Mouse (Mus musculus) right cerebral cortex, postnatal 10 days (tissue): ENCODE results near the gene Nr1h4.
A peak's percentile ranks its signal among the peaks of the same experiment; 100 is the strongest.

ENCODE experiments used
- DNase-seq, 2 experiments: peaks; one replicate each; pipeline ENCODE4 v3.0.0; 2021; ENCODE audit warnings: low spot score in 2 of 2

Gene Nr1h4

DNA sequence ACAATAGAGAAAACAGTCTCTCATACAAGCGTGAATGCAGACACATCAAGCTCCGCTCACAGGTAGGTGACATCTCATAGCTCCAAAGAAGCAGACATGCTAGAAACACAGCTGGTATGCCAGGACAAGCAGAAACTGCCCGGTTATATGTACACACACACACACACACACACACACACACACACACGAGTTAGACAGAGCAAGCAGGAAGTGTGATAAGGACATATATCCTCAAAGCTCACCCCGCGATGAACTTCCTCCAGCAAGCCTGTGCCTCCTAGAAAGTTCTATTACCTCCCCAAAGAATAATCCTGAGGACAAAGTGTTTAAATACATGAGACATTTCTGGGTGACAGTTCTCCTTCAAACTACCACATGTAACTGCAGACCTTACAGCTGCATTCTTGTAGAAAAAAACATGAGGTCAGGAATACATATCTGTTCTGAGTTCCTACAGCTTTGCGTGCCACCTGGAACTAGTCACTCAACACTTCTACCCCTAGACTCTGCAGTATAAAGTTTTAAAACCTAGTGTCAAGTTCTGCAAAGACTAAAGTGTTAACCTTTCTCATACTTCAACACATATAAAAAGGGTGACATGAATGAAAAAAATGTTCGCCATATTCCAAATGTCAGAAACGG, 11.5 kb downstream of the Nr1h4 start:
- DNase-seq, result no peak

DNA sequence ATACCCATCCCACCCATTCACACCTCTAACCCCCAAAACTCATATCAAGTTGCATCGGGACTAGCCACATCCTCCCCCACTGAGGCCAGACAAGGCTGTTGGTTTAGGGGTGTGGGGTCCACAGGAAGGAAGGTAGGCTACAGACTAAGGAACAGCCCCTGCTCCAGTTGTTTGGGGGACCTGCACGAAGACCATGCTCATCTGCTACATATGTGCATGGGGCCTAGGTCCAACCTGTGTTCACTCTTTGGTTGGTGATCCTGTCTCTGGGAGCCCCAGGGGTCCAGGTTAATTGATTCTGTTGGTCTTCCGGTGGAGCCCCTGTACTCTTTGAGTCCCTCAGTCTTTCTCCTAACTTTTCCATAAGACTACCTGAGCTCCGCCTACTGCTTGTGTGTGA, 13.0 kb downstream of the Nr1h4 start:
- no peak for DNase-seq

DNA sequence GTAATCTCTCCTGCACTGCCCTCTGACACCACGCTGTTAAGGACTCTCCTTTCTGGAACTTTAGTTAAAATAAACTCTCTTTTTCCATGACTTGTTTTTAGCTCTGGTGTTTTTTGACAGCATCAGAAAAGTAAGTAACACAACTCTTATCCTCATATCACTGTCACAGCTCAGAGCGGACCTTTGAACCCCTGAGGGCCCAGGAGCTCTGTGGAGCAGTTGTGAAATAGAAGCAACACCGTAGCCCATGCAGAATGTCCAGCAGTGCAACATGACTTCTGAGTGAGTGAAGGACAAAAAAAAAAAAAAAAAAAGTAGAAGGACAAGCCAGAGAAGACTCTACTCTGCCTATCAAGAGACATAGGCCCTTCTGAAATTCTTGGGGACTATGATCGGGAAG, 14.2 kb downstream of the Nr1h4 start:
- no peak for DNase-seq

GRCm38 (mm10) chr10:89518365-89518764, 15.0 kb downstream of the Nr1h4 start:
- no peak for DNase-seq

DNA sequence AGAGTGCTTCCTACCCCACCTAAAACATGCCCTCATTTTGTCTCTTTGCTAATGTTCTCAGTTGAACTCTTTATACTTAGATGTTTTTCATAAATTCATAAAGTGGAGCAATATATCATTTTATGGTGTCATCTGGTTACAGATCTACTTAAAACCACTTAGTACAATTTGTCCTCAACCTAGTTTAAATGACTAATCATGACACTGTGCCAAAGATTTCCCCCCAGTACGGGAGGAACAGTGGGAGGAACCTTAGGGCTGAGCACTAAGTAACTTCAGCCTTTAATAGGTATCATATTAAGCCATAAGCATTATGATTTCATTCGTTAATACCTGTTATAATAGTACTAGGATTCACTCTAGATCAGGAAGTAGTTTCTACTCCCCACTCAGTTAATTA, 17.6 kb downstream of the Nr1h4 start:
- no peak for DNase-seq

- DNase-seq, result no peak
These were observed 20.8 kb downstream of the Nr1h4 start for GRCm38 (mm10) chr10:89512562-89512961.

DNA sequence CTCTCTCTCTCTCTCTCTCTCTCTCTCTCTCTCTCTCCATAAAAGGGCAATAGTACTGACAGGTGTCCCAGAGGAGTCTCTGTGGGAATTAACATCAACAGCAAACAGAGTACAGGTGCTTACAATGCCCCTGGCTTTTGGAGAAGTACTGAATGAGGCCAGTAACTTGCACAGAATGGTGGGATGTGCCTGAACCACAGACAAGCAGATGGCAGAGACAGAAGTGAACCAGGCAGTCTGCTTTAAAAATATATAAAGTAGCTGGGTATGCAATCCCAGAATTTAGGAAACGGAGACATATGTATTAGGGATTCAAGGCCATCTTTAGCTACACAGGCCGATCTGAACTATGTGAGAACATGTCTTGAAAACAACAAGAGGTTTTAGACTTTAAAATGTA, 22.8 kb downstream of the Nr1h4 start:
- DNase-seq, result peak; percentile 35 to 61

- no peak for DNase-seq
These were observed 24.8 kb downstream of the Nr1h4 start for GRCm38 (mm10) chr10:89508567-89508966.

- no peak for DNase-seq
These were observed 26.9 kb downstream of the Nr1h4 start for GRCm38 (mm10) chr10:89506479-89506878.

- DNase-seq, result no peak
These were observed 27.8 kb downstream of the Nr1h4 start for GRCm38 (mm10) chr10:89505592-89505955.

- no peak for DNase-seq
These were observed 28.3 kb downstream of the Nr1h4 start for GRCm38 (mm10) chr10:89504952-89505591.

DNA sequence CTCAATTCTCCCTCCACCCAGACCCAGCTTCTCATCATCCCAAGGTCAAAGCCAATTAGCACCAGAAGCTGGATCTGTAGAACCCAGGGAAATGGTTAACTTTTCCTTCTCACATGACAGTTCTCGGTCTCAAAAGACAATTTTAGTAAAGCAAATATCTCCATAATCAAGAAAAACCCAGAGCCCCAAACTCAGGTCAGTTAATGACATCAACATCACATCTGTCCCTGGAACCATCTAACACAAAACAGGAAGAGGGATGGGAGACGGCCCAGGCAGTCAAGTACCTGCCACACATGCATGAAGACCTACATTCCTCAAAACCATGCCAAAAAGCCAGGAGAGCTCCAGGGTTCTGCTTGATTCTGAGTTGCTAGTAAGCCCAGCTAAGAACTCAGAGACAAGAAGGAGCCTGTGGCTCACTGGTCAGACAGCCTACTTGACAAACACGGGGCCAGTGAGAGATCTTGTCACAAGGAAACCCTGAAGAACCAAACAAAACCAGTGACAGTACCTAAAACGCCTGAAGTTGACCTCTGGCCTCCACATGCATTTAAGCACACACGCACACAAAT, 30.3 kb downstream of the Nr1h4 start:
- DNase-seq, result no peak

DNA sequence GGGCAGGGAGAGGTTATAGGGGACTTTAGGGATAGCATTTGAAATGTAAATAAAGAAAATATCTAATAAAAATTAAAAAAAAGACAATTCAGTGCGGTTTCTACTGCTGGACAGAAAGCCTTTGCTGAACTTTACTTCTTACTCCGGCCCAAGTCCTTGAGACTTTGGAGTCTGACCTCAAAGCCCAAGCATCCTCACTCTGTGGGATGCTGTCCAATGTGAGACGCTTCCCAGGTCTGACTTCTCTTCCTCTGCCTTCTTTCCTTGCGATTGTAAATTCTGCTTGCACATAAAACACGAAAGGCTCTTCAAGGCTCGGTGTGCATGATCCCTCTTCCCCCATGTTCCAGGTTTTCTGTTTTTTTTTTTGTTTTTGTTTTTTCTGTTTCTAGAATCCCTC, 31.5 kb downstream of the Nr1h4 start:
- no peak for DNase-seq

DNA sequence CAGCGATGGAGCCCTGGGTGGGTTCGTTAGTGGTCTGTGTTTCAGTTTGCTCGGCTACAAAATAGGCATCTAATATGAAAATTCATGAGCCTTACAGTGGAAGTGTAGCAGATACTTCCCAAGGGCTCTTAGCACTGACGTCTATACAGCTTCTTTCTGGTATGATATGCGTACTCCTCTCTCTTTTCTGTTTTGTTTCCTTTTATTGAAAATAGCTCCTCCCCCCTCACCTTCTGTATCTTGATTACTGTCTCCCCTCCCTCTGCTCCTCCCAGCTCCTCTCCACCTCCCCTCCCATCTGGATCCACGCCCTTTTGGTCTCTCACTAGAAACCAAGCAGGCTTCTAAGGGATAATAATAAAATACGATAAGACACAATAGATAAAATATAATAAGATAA, 37.8 kb downstream of the Nr1h4 start:
- no peak for DNase-seq

DNA sequence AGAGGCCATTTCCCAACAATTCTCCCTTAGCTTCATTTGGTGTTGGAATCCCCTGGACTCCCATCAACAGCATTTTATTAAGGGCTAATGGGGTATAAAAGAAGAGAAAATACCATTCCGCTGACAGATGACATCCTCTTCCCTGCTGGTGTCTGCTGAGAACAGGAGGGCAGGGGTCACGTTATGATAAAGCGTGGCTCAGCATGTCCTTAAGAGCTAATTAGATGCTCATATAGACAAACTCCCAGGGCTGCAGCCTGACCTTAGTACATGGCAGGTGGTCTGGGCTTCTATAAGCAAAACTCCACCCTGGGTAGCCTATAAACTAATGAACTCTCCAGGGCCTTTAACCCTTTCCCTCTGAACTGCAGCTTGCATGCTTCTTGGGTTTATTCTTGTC, 42.1 kb downstream of the Nr1h4 start:
- no peak for DNase-seq

DNA sequence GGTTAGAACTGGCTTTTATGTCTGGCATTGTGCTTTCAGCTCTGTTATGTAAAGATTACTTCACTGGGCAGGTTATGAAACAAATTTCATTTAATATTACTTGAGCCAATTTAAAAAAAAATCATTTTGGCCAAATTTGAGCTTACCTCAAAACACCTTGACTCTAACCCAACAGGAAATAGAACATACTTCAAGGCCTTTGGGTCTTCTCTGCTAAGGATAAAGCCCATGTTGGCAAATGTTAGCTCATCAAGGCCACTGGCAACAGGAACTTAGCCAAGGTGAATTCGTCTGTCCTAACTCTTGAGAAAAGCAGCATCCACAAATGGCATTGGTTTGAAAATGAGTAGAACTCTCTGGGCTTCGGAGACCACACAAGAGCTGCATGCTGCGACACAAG, 43.1 kb downstream of the Nr1h4 start:
- DNase-seq, result no peak

GRCm38 (mm10) chr10:89489459-89489858, 43.9 kb downstream of the Nr1h4 start:
- no peak for DNase-seq

DNA sequence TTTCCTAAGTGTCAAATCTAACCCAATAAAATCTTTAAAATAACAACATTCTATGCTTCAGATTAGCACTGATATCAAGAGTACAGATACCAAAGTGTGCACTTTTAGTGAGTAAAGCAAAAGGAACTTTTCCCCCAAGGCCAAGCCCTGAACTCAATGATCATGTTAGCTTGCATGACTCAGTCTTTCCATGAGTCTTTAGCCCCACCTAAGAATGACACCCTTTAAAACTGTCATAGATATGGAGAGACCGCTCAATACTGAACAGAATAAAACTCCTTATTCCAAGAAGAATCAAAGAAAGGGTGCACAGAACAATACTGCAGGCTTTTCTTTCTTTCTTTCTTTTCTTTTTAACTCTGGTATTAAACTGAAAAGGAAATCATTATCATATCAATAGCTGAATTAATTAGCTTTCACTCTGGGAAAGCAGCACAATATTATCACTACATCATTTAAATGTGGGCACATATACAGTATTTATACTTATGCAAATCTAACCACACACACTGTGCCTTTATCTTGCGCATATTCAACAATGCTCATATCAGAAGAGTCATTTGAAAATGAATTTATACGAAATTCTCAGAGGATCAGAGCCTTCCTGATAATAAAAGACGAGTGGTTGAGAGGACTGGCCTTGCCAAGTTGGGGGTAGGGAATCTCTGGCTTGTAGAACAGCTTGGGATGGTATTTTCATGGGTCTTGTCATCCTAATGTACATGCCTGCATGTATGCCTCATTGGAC, 46.2 kb downstream of the Nr1h4 start:
- no peak for DNase-seq

DNA sequence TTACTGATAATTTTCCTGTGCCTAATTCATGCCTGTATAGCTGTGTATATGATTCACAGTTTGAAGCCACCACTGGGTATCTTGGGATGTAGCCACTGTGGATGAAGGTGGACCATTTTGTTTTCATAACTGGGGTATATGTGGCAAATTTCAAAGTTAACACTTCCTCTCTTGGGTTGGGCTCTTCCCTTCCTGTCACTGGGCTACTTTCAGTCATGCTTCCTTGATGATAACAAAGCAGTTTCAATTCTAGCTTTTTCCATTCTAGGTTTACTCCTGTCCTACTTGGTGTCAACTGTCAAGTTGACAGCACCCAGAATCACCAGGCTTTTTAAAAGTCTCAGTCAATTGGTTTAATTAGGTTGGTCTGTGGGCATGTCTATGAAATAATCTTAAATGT, 48.5 kb downstream of the Nr1h4 start:
- DNase-seq, result no peak

GRCm38 (mm10) chr10:89483812-89484602, 49.4 kb downstream of the Nr1h4 start:
- DNase-seq, result no peak

DNA sequence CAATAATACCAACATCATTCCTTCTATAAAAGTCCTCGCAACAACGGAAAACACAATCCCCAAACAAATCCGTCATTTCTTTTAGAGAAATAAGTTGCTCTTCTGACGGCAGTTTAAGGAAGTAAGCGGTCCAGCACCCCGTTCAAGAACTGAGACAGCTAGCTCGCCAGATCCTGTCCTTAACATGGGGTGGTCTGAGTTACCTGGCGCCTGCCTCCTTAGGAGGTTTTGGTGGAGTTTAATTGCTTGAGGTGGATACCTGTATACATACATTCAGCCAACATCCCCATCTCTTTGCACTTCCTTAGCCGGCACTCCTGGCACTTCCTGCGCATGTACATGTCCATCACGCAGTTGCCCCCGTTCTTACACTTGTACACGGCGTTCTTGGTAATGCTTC, 50.3 kb downstream of the Nr1h4 start:
- no peak for DNase-seq

GRCm38 (mm10) chr10:89482142-89482681, 51.2 kb downstream of the Nr1h4 start:
- no peak for DNase-seq
